Mouse (Mus musculus) liver, embryonic 14.5 days (tissue): ENCODE measurements around the gene Slc25a38.

Source experiments
- CTCF ChIP-seq: IDR thresholded peaks from 2 replicates; pipeline ENCODE4 v1.5.1; 2016; ENCODE audit warnings: antibody characterized with exemption, low read depth, control low read depth
- EP300 ChIP-seq: IDR thresholded peaks from 2 replicates; pipeline ENCODE4 v1.6.1; 2016; ENCODE audit warnings: antibody characterized with exemption, low read depth

DNA sequence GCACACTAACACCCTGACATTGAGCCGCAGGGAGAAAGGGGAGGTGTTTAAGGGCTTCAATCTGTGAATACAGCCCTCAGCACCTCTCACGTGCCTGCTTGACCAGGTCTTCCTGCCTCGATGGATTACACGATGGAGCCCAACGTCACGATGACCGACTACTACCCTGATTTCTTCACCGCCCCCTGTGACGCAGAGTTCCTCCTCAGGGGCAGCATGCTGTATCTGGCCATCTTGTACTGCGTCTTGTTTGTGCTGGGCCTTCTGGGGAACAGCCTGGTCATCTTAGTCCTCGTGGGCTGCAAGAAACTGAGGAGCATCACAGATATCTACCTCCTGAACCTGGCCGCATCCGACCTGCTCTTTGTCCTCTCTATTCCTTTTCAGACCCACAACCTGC lies 16.5 kb upstream of the Slc25a38 start:
- TF ChIP-seq CTCF = no peak
- no peak for TF ChIP-seq EP300
